Mouse (Mus musculus): ENCODE measurements around the gene Acacb.

The Acacb gene

GRCm38 (mm10) chr5:114269984-114270383 lies 123.6 kb downstream of the Acacb start:
- DNase-seq: no peak

GRCm38 (mm10) chr5:114273693-114274402 lies 127.5 kb downstream of the Acacb start, which contains the start of gene Foxn4:
Gene Foxn4, minus strand, starts transcription at chr5:114273807.
- no peak for DNase-seq

GRCm38 (mm10) chr5:114275339-114275738 lies 129.0 kb downstream of the Acacb start:
- no peak for DNase-seq

DNA sequence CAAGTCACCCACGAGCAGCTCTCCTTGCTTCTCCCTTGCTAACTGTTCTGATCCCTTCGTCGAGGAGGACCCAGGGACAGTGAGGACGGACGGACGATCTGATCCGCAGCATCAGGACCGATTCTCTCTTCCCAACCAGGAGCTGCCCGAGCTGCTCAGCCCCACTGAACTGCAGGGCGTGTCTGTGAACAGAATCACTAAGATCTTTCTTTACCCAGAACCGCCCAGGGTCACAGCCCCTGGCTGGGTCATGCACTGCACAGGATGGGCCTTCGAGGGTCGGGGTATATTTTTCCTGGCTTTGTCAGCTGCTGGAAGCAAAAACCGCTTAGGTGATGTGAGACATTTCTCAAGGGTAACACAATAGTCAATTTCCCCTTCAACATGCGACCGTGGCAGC lies 129.7 kb downstream of the Acacb start:
- DNase-seq: no peak

GRCm38 (mm10) chr5:114279382-114280143 lies 133.2 kb downstream of the Acacb start:
- no peak for DNase-seq

GRCm38 (mm10) chr5:114282346-114282745 lies 136.0 kb downstream of the Acacb start:
- DNase-seq: no peak

DNA sequence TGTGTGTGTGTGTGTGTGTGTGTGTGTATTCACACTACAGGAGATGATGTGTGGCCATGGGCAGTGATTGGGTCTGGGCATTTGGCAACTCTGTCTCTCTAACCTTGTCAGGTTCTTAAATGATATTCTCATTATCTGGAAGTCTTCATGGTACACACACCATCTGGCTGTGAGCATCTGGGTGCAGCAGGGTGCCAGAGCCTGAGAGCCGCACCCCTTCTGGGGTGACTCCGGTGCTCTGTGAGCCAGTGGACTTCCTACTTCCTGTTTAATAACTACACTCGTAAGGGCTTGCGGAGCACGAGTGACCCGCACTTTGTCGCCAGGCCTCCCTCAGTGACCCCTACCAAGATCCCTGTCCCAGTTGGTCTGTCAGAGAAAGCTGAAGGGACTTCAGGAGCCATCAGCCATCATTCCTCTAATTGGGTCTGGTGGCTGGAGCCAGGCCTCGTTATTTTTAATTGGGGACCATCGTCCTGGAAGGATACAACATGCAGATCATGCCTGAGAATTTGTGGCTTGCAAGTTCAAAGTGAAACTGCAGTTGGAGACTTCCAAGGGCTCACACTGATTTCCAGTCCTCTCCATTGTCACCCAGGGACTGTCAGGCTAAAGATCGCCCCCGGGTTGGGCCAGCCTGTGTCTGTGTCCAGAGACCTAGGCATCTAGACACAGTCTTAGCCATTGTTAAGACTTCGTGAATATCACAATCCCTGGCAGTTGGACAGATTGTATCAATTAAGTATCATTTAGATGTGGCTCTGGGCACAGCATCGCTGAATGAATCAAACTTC lies 138.5 kb downstream of the Acacb start:
- peak; percentile 26 to 37 for DNase-seq

DNA sequence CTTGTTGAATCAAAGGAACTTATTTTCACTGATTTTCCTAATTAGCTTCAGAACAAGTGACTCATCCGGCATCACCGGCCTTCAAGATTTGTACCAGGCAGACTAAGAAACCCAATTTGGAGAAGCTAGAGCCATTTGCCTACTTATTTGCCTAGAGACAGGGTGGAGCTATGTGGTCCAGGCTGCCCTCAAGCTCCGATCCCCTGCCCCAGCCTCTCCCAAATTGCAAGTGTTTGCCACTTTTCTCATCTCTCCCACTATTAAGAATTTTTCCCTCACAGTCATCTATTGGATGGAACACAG lies 139.0 kb downstream of the Acacb start:
- DNase-seq: no peak

- no peak for DNase-seq
Measured at GRCm38 (mm10) chr5:114286102-114286501, 139.8 kb downstream of the Acacb start.

DNA sequence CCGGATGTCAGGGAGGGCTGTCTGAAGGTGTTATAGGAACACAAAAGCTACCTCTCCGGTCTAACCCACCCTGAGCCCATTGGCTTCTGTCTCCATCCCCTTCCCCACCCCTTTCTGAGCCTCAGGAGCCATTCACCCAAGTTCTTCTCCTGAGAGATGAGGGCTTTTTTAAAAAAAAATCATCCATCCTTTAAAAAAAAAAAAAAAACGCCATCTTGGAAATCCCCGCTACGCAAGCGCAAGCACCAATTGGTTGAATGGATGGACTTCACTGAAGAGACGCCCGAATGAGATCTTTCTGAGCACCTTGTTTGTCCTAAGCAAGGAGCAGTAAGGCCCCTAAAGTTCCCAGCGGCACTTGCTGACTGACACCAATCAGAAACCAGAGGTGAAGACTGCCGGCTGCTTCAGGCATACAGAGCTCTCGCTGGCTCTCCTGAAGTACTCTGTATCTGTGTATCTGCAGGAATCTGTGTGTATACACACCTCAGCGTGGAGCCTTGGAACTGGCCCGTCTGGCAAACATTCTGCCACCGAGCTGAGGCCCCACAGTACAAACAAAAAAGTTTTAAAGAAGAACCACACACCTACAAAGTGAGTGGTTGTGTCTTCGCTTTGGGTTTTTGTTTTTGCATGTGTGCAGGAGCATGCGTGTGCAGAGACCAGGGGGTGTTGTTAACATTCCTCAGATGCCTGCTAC lies 140.7 kb downstream of the Acacb start:
- DNase-seq: no peak

GRCm38 (mm10) chr5:114288396-114288795 lies 142.1 kb downstream of the Acacb start:
- DNase-seq: no peak

- no peak for DNase-seq
Measured at GRCm38 (mm10) chr5:114288874-114289273, 142.5 kb downstream of the Acacb start, which contains the start of gene Myo1h. Gene Myo1h, plus strand, starts transcription at chr5:114289166.

DNA sequence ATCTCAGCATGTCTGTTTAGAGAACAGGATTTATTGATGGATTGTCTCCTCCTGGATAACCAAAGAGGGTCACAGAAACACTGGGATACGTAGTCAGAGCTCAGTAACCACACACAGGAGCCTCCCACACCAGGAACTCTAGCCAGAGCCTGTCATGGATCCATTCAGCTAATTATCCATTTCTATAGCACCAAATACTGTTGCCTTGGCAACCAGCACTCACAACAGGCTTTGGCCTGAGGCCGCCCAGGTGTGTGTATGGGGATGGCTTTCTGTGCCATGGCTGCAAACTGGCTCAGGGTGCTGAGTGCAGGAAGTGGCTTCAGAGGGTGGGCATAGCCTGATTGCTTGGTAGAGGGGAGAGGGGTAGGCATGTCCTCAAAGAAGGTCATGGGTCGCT lies 143.7 kb downstream of the Acacb start:
- DNase-seq: no peak

DNA sequence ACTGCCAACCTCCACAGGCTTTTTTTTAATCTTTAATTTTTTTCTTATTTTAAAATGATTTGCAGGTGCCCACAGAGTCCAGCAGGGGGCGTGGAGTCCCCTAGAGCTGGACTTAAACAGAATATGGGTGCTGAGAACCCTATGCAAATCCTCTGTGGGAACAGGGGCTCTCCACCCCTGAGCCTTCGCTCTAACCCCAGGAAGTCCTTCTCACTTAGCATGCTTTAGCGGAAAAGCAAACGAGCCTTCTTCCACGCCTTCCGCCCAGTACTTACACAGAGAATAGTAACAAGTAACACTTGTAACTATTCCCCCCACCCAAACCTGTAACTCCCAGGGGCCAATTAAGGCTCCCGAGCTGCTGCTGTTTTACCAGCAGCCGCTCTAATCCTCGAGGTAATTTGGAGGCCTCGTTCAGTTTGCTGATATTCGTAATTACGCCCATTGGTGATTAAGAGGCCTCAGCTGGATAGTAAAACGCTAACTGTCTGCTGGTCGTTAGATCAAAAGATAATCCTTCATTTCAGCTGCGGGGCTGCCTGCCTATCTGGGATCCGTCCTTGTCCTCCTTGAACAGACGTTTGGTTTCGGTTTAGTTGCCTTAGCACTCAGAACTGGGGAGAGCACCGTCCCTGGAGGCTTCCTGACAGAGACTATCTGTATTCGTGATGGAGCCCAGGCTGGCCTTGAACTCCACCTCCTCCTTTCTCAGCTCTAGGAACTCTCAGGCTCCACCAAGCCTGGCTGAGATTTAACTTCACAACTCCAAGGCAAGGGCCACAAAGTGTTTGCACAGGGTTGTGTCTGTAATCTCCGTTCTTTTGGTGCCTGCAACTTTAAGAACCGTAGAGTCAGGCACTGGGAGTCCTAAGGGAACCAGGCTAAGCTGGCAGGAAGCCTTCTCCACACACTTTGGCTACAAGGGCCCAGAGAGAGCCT lies 150.6 kb downstream of the Acacb start:
- peak; percentile 40 to 49 for DNase-seq

DNA sequence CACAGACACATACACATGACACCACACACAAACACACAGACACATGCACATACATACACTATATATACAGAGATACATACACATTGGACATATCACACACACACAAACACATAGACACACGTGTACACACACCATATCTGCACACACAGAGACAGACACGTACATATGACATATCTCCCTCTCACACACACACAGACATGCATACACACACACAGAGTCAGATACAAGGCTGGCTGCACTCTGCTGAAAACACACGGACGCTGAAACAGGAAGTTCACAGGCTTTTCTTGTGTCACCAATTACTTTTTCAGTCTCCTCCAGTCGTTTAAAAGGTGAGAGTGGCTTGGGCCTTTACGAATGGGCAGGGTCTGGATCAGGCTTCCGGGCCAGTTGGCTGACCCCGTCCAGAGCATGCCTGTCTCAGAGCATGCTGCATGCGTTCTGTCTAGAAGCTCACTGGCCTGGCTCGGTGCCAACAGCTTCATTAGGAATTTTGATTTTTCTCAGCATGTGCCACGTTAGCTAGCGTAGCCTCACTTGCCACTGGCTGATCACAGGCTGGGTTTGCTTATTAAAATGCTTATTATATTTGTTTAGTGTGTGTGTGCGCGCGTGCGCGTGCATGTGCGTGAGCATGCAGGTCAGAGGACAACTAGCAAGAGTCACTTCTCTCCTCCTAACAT lies 152.0 kb downstream of the Acacb start:
- DNase-seq: peak; percentile 74 to 75

DNA sequence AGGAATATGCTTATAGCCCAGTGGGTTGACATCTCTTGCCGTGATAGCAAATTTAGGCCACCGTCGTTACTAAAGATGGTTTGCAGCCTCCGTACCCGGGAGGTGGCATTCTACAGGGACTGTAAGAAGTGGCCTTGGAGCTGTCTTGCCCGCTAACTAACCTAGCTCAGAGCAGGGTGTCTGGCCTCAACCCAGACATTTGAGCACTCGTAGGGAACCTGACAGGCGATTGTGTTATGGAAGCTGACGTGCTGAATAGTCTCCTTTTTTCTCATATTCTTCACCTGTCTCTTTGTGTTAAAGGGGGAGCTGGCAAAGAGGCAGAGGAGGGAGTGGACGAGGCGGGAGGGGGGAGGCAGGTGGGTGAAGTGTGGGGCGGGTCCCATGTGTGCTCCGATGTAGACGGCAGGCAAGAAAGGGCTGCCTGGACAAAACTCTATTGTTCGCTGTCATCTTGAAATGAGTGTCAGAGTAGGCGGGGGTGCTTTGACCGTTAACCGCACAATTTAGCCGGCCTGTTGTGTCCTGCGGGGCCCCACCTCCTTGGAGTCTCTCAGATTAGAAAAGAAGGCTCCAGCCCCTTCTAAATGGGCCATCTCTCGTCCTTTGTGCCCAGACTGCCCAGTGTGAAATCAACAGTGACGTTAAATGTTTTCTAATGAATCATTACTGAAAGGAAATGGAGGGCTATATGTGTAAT lies 153.0 kb downstream of the Acacb start:
- DNase-seq: peak in 1 of 2 experiments; percentile 26

GRCm38 (mm10) chr5:114299883-114300610 lies 153.7 kb downstream of the Acacb start:
- no peak for DNase-seq

All from cerebellum, postnatal 10 days (tissue).